Mouse (Mus musculus) cerebellum, adult 9-10 months (tissue): Measurements from ENCODE around the gene Txndc11.

Source experiments
- DNase-seq: peaks from one replicate; pipeline ENCODE4 v3.0.0; 2022

Txndc11 gene

GRCm38 (mm10) chr16:11064742-11065141, 69.7 kb downstream of the Txndc11 start:
- no peak for DNase-seq

- DNase-seq: peak; percentile 45
Measured at GRCm38 (mm10) chr16:11064341-11064740, 70.1 kb downstream of the Txndc11 start.

- peak; percentile 44 for DNase-seq
Measured at GRCm38 (mm10) chr16:11062794-11063721, 71.4 kb downstream of the Txndc11 start.

GRCm38 (mm10) chr16:11060645-11061044, 73.8 kb downstream of the Txndc11 start, which contains the start of gene Snn:
Snn (plus strand) TSS chr16:11060945.
- no peak for DNase-seq

- no peak for DNase-seq
Measured at GRCm38 (mm10) chr16:11055916-11056315, 78.5 kb downstream of the Txndc11 start.

GRCm38 (mm10) chr16:11054871-11055270, 79.6 kb downstream of the Txndc11 start:
- no peak for DNase-seq

GRCm38 (mm10) chr16:11054409-11054808, 80.0 kb downstream of the Txndc11 start:
- DNase-seq: no peak

- DNase-seq: no peak
Measured at GRCm38 (mm10) chr16:11051134-11051533, 83.3 kb downstream of the Txndc11 start.

- DNase-seq: no peak
Measured at GRCm38 (mm10) chr16:11050226-11050625, 84.2 kb downstream of the Txndc11 start.

GRCm38 (mm10) chr16:11047130-11047529, 87.3 kb downstream of the Txndc11 start:
- no peak for DNase-seq

- no peak for DNase-seq
Measured at GRCm38 (mm10) chr16:11046437-11046836, 88.0 kb downstream of the Txndc11 start.

GRCm38 (mm10) chr16:11043239-11043638, 91.2 kb downstream of the Txndc11 start:
- DNase-seq: no peak

GRCm38 (mm10) chr16:11040603-11041002, 93.8 kb downstream of the Txndc11 start:
- no peak for DNase-seq

- peak; percentile 83 for DNase-seq
Measured at GRCm38 (mm10) chr16:11035790-11036431, 98.5 kb downstream of the Txndc11 start.

- no peak for DNase-seq
Measured at GRCm38 (mm10) chr16:11035273-11035672, 99.2 kb downstream of the Txndc11 start.

- peak; percentile 77 for DNase-seq
Measured at GRCm38 (mm10) chr16:11034193-11034803, 100.2 kb downstream of the Txndc11 start.

GRCm38 (mm10) chr16:11031320-11031719, 103.1 kb downstream of the Txndc11 start:
- DNase-seq: no peak

- no peak for DNase-seq
Measured at GRCm38 (mm10) chr16:11030844-11031243, 103.6 kb downstream of the Txndc11 start.

- no peak for DNase-seq
Measured at GRCm38 (mm10) chr16:11028206-11028605, 106.2 kb downstream of the Txndc11 start.
